Mouse (Mus musculus) lung, adult 2 months (tissue): Measurements from ENCODE around the gene E130114P18Rik. TPM values are rescaled to one million over a fixed set of nuclear protein-coding genes. Genes with fewer than 3 reads are reported as not detected.

ENCODE experiments used
- DNase-seq: peaks from one replicate; pipeline ENCODE4 v3.0.0; 2022
- H3K4me1 ChIP-seq: fragments of 200-500 bp; 2 replicates; pipeline ENCODE4 v1.6.1; 2011; ENCODE audit warnings: low read length; ENCODE audit not compliant: control insufficient read depth, insufficient read depth
- H3K4me3 ChIP-seq: fragments of 200-500 bp; replicated peaks from 2 replicates; pipeline ENCODE3; 2011; ENCODE audit warnings: low read depth, mild to moderate bottlenecking, control low read depth, low read length; ENCODE audit errors: extremely low read depth
- CTCF ChIP-seq: fragments of 200-500 bp; IDR thresholded peaks from 2 replicates; pipeline ENCODE4 v1.5.1; 2011; ENCODE audit warnings: mild to moderate bottlenecking, low read length, control low read depth; ENCODE audit not compliant: insufficient read depth
- POLR2A ChIP-seq: fragments of 200-500 bp; IDR thresholded peaks from 2 replicates; pipeline ENCODE4 v1.6.1; 2011; ENCODE audit warnings: low read depth, mild to moderate bottlenecking, control low read depth, low read length, borderline replicate concordance; ENCODE audit errors: extremely low read depth
- WGBS: fragments of 180-500 bp; shearing (Covaris S2); methylation state at CpG from one replicate; pipeline ENCODE4 v1.1.7; 2018; 5-methylcytosine and 5-hydroxymethylcytosine counted together
- polyA plus RNA-seq: library from polyadenylated mRNA; depleted of rRNA; stranded (reverse); fragments of >200 nt; gene quantifications from 2 replicates; pipeline ENCODE4 v1.2.3, GENCODE M21; 2012

E130114P18Rik gene
- polyA plus RNA-seq, 1 experiment, result 0.17 TPM

DNA sequence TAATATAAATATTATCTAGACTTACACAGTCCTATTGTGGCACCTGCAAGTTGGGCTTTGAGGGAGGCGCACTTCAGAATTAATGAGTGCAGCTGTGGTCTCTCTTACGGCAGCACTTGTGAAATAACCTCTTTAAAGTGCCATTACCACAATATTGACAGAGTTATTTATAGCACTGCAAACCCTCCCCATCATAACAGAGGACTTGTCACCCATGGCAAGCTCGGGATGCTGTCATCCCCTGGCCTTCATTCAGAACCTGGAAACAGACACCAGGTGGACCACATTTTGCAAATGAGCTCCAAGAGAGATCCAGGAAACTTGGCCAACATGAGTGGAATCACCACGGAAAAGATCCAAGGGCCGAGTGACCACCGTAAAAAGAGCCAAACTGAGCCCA is 63.3 kb downstream of the E130114P18Rik start:
- Histone ChIP-seq H3K4me3 (no peak overlapping the region), H3K4me1 (no peaks in the 10 kb centered on the region)
- WGBS, result 54% methylated on average over 6 of the region's 6 CpGs
- DNase-seq, result no peak
- no peak for TF ChIP-seq POLR2A
- TF ChIP-seq CTCF, result no peak

- TF ChIP-seq POLR2A, result no peak
- no peak for TF ChIP-seq CTCF
- 70% methylated on average over 6 of the region's 6 CpGs for WGBS
- DNase-seq, result no peak
Measured at GRCm38 (mm10) chr4:97714101-97714615, 63.7 kb downstream of the E130114P18Rik start.

GRCm38 (mm10) chr4:97712547-97712946 is 65.3 kb downstream of the E130114P18Rik start:
- DNase-seq, result no peak
- TF ChIP-seq POLR2A (no peak), CTCF (no peak)
- WGBS, result 6% methylated on average over 1 of the region's 1 CpGs
- H3K4me1 ChIP-seq, result no peaks in the 10 kb centered on the region
- H3K4me3 ChIP-seq, result no peak overlapping the region

More at GRCm38 (mm10) chr4:97714101-97714615, 63.7 kb downstream of the E130114P18Rik start:
- no peaks in the 10 kb centered on the region for H3K4me1 ChIP-seq
- no peak overlapping the region for H3K4me3 ChIP-seq

GRCm38 (mm10) chr4:97710048-97710765 is 67.7 kb downstream of the E130114P18Rik start:
- no peak overlapping the region for H3K4me3 ChIP-seq
- no peaks in the 10 kb centered on the region for H3K4me1 ChIP-seq
- TF ChIP-seq POLR2A (no peak), CTCF (no peak)
- WGBS, result 75% methylated on average over 9 of the region's 9 CpGs
- DNase-seq, result no peak

- TF ChIP-seq POLR2A, result no peak
- no peak for TF ChIP-seq CTCF
- Histone ChIP-seq H3K4me3 (no peak overlapping the region), H3K4me1 (no peaks in the 10 kb centered on the region)
- 63% methylated on average over 22 of the region's 22 CpGs for WGBS
- no peak for DNase-seq
Measured at GRCm38 (mm10) chr4:97707373-97708152, 70.3 kb downstream of the E130114P18Rik start.

- no peak overlapping the region for H3K4me3 ChIP-seq
- H3K4me1 ChIP-seq, result no peaks in the 10 kb centered on the region
- no peak for DNase-seq
- TF ChIP-seq CTCF, result no peak
- TF ChIP-seq POLR2A, result no peak
- 83% methylated on average over 7 of the region's 7 CpGs for WGBS
Measured at GRCm38 (mm10) chr4:97696684-97697615, 80.9 kb downstream of the E130114P18Rik start.

DNA sequence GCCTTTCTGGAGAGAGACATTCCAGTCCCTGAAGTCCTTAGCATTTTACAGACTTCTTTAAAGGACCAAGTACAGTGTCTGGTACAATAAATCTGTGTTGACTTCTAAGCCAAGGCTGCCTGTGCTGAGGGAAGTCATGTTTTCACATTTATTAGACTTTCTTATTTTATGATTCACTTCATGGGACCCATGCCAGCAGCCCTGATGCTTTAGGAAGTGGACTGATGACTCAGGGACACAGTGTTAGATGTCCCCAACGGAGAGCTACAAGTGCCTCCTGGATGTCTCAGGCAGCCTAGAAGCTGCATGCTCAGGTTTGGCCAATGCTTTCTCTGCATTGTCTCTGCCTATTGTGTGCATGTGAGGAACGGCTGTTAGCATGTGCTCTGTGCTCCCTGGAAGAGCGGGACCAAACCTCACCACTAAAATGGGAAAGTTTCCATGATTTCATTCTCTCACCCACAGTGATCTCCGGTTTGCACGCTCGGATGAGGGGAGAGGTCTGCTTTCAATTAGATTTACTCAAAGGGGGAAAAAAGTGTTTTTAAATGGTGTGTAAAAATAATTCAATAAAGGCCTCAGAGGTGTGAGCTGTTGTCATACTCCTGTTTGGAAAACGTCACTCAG is 82.4 kb downstream of the E130114P18Rik start:
- no peak for TF ChIP-seq POLR2A
- TF ChIP-seq CTCF, result no peak
- no peak for DNase-seq
- Histone ChIP-seq H3K4me3 (no peak overlapping the region), H3K4me1 (no peaks in the 10 kb centered on the region)
- 74% methylated on average over 7 of the region's 7 CpGs for WGBS

DNA sequence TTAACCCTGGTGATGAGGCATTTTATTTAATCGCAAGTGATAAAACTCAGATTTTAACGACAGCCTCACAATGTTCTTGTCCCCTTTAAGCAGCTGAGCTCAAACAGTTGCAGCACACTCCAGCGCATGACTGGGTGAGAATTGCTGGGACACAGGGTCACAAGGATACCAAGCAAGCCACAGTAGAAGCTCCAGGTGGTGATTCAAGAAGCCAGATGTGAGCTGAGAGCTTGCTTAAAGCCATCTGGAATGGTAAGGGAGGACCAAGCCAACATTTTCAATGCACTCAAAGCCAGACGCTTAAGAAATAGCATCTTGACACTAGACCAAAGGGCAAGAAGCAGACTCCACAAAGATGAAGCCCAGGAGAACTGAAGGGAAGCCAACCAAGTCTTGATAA is 83.9 kb downstream of the E130114P18Rik start:
- TF ChIP-seq CTCF (no peak), POLR2A (no peak)
- WGBS, result 79% methylated on average over 4 of the region's 4 CpGs
- Histone ChIP-seq H3K4me1 (no peaks in the 10 kb centered on the region), H3K4me3 (no peak overlapping the region)
- no peak for DNase-seq
